Mouse (Mus musculus): ENCODE results near the gene Acss2. TPM values are rescaled to one million over a fixed set of nuclear protein-coding genes. Genes with fewer than 3 reads are reported as not detected.

The Acss2 gene
- polyA plus RNA-seq, 1 experiment, result 8.9 TPM

GRCm38 (mm10) chr2:155632138-155632936, 114.6 kb downstream of the Acss2 start:
- Histone ChIP-seq H3K27ac (ENCODE audit: insufficient read depth, low read depth, low read length) (no peak overlapping the region), H3K4me3 (ENCODE audit: insufficient read depth, low read length) (no peak overlapping the region), H3K4me1 (ENCODE audit: control insufficient read depth, insufficient read depth, low read length) (peaks cover 9% of the 10 kb centered on the region)
- TF ChIP-seq CTCF (IDR thresholded peaks at IDR 0.05; ENCODE audit: low read depth, low read length) (no peak), POLR2A (IDR thresholded peaks at IDR 0.05; ENCODE audit: borderline replicate concordance, low read depth, low read length) (no peak)

- Histone ChIP-seq H3K27ac (ENCODE audit: insufficient read depth, low read depth, low read length) (no peak overlapping the region), H3K4me1 (ENCODE audit: control insufficient read depth, insufficient read depth, low read length) (peaks cover 16% of the 10 kb centered on the region), H3K4me3 (ENCODE audit: insufficient read depth, low read length) (no peak overlapping the region)
- TF ChIP-seq POLR2A (IDR thresholded peaks at IDR 0.05; ENCODE audit: borderline replicate concordance, low read depth, low read length), result no peak
Observed at GRCm38 (mm10) chr2:155633121-155633520, 115.4 kb downstream of the Acss2 start.

- no peak overlapping the region for H3K4me3 ChIP-seq (ENCODE audit: insufficient read depth, low read length)
- H3K27ac ChIP-seq (ENCODE audit: insufficient read depth, low read depth, low read length), result no peak overlapping the region
- peaks cover 16% of the 10 kb centered on the region for H3K4me1 ChIP-seq (ENCODE audit: control insufficient read depth, insufficient read depth, low read length)
- TF ChIP-seq POLR2A (IDR thresholded peaks at IDR 0.05; ENCODE audit: borderline replicate concordance, low read depth, low read length) (no peak), CTCF (IDR thresholded peaks at IDR 0.05; ENCODE audit: low read depth, low read length) (no peak)
Observed at GRCm38 (mm10) chr2:155633731-155634130, 116.0 kb downstream of the Acss2 start.

GRCm38 (mm10) chr2:155634562-155634961, 116.8 kb downstream of the Acss2 start:
- Histone ChIP-seq H3K27ac (ENCODE audit: insufficient read depth, low read depth, low read length) (no peak overlapping the region), H3K4me1 (ENCODE audit: control insufficient read depth, insufficient read depth, low read length) (peaks cover 16% of the 10 kb centered on the region), H3K4me3 (ENCODE audit: insufficient read depth, low read length) (no peak overlapping the region)
- TF ChIP-seq POLR2A (IDR thresholded peaks at IDR 0.05; ENCODE audit: borderline replicate concordance, low read depth, low read length) (no peak), CTCF (IDR thresholded peaks at IDR 0.05; ENCODE audit: low read depth, low read length) (no peak)

Other genes starting within 250 kb of the Acss2 start
- gene Map1lc3a, start 241.7 kb upstream of the Acss2 start, polyA plus RNA-seq (2012; ENCODE audit: insufficient read depth, insufficient read length, missing spikeins), result 39.6 and 39.8 TPM in 2 replicates
- gene Pigu, start 160.5 kb upstream of the Acss2 start, polyA plus RNA-seq (2012; ENCODE audit: insufficient read depth, insufficient read length, missing spikeins), result 36.7 and 41.7 TPM in 2 replicates
- gene Trp53inp2, start 136.9 kb upstream of the Acss2 start, polyA plus RNA-seq (2012; ENCODE audit: insufficient read depth, insufficient read length, missing spikeins), result 60.0 and 63.1 TPM in 2 replicates
- 38.7 and 39.1 TPM in 2 replicates for gene Ncoa6, start 44.1 kb upstream of the Acss2 start, polyA plus RNA-seq (2012; ENCODE audit: insufficient read depth, insufficient read length, missing spikeins)
- gene Ggt7, start 289 bp downstream of the Acss2 start, polyA plus RNA-seq (2012; ENCODE audit: insufficient read depth, insufficient read length, missing spikeins), result not detected in 2 replicates
- 10.5 and 12.9 TPM in 2 replicates for gene Gss, start 74.9 kb downstream of the Acss2 start, polyA plus RNA-seq (2012; ENCODE audit: insufficient read depth, insufficient read length, missing spikeins)
- not detected in 2 replicates for gene Myh7b, start 93.3 kb downstream of the Acss2 start, polyA plus RNA-seq (2012; ENCODE audit: insufficient read depth, insufficient read length, missing spikeins)
- gene Trpc4ap, start 174.4 kb downstream of the Acss2 start, polyA plus RNA-seq (2012; ENCODE audit: insufficient read depth, insufficient read length, missing spikeins), result 93.1 and 108 TPM in 2 replicates
- 44.3 and 46.4 TPM in 2 replicates for gene Edem2, start 211.5 kb downstream of the Acss2 start, polyA plus RNA-seq (2012; ENCODE audit: insufficient read depth, insufficient read length, missing spikeins)
- gene Gm17581, start 217.9 kb downstream of the Acss2 start, polyA plus RNA-seq (2012; ENCODE audit: insufficient read depth, insufficient read length, missing spikeins), result not detected in 2 replicates
- 3.7 and 3.9 TPM in 2 replicates for gene Procr, start 233.2 kb downstream of the Acss2 start, polyA plus RNA-seq (2012; ENCODE audit: insufficient read depth, insufficient read length, missing spikeins)

All from bone marrow macrophage, adult 2 months (primary cell).